Mouse (Mus musculus): Measurements from ENCODE around the gene Csrnp1.

GRCm38 (mm10) chr9:119962987-119963667 lies 21.3 kb downstream of the Csrnp1 start:
- peak; percentile 95 for TF ChIP-seq CTCF (IDR thresholded peaks at IDR 0.05; ENCODE audit: extremely low read depth, insufficient read depth, insufficient read length, insufficient replicate concordance)
- no peak for TF ChIP-seq POLR2A (IDR thresholded peaks at IDR 0.05; ENCODE audit: low read depth, low read length)
